Mouse (Mus musculus): ENCODE results near the gene Hapln4.

DNA sequence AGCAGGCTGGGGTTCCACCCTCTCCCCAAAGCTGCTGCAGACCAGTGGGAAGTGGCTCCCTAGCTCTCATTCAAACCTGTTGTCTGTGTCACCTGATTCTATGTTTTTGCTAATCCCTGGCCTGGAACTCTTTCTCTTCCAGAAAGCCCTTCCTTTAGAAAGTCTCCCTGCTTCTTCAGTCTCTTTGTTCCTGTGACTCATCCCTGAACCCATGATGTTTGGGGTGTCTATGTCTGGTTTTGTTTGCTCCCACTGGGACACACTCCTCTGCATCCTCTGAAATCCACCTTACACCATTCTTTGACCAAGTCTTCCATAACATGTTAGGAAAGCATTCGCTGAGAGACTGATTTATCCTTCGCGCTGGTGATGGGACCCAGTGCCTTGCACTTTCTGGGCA, 46.8 kb downstream of the Hapln4 start:
- TF ChIP-seq CTCF (IDR thresholded peaks at IDR 0.05; ENCODE audit: control insufficient read depth, insufficient read depth, low read length) (no peak), POLR2A (IDR thresholded peaks at IDR 0.05; ENCODE audit: borderline replicate concordance, control insufficient read depth, low read depth, low read length) (no peak)

Measured in bone marrow, adult 2 months (tissue).